Mouse (Mus musculus) erythroblast, embryonic 14.5 days (primary cell): Measurements from ENCODE around the gene Cebpz. TPM values are rescaled to one million over a fixed set of nuclear protein-coding genes. Genes with fewer than 3 reads are reported as not detected.

ENCODE experiments used
- H3K27me3 ChIP-seq: 2 replicates; pipeline ENCODE4 v1.6.1; 2012; ENCODE audit warnings: inconsistent platforms; ENCODE audit not compliant: control insufficient read depth
- H3K36me3 ChIP-seq: 2 replicates; pipeline ENCODE4 v1.6.1; 2012; ENCODE audit warnings: mild to moderate bottlenecking, inconsistent platforms; ENCODE audit not compliant: control insufficient read depth
- H3K4me1 ChIP-seq: 2 replicates; pipeline ENCODE4 v1.6.1; 2012; ENCODE audit warnings: inconsistent platforms; ENCODE audit not compliant: control insufficient read depth
- H3K4me3 ChIP-seq: replicated peaks from 2 replicates; pipeline ENCODE3; 2012; ENCODE audit warnings: moderate library complexity, mild to moderate bottlenecking, inconsistent platforms
- H3K9me3 ChIP-seq: 2 replicates; pipeline ENCODE4 v1.6.1; 2012; ENCODE audit warnings: low read length, inconsistent platforms, mixed read lengths; ENCODE audit not compliant: control insufficient read depth
- GATA1 ChIP-seq: IDR thresholded peaks from 2 replicates; pipeline ENCODE4 v1.6.1; 2012; ENCODE audit warnings: low read length, inconsistent platforms, mixed read lengths
- TAL1 ChIP-seq: IDR thresholded peaks from 3 replicates; pipeline ENCODE4 v1.6.1; 2012; ENCODE audit warnings: low read length, inconsistent platforms, mixed read lengths
- polyA plus RNA-seq: library from polyadenylated mRNA; stranded (reverse); fragments of >175 nt; gene quantifications from 2 replicates; pipeline ENCODE4 v1.2.3, GENCODE M21; 2012

The Cebpz gene
- polyA plus RNA-seq, 1 experiment: 0.85 TPM

GRCm38 (mm10) chr17:78912861-78913281 lies 24.0 kb downstream of the Cebpz start:
- Histone ChIP-seq H3K27me3 (no peaks in the 10 kb centered on the region), H3K36me3 (peaks cover 3% of the 10 kb centered on the region), H3K9me3 (no peaks in the 10 kb centered on the region), H3K4me3 (peak overlapping the region; percentile 22), H3K4me1 (peaks cover 23% of the 10 kb centered on the region)
- TF ChIP-seq TAL1 (no peak), GATA1 (no peak)

- no peaks in the 10 kb centered on the region for H3K27me3 ChIP-seq
- peaks cover 4% of the 10 kb centered on the region for H3K4me1 ChIP-seq
- TF ChIP-seq GATA1: no peak
- TF ChIP-seq TAL1: no peak
- no peaks in the 10 kb centered on the region for H3K9me3 ChIP-seq
- no peaks in the 10 kb centered on the region for H3K36me3 ChIP-seq
- no peak overlapping the region for H3K4me3 ChIP-seq
These were observed 27.5 kb downstream of the Cebpz start for GRCm38 (mm10) chr17:78909374-78909773.

DNA sequence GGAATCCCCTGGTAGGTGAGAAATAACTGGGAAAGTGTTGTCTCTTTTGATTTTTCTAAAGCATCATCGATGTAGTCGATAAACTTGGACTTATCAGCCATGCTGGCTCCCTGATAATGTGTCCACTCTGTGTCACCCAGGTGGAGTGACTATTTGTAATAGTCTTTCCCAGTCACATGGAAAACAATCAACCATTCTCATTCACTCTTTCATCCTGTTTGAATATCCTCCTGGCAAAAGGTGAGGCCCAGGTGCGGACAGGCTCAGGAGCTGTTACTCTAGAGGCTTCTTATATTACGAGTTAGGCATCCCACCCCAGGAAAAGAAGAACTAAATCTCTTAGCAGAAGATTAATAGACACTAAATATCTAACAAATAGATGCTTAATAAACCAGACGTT lies 30.0 kb downstream of the Cebpz start, which contains the start of gene Sult6b1:
Gene Sult6b1, minus strand, starts transcription at position 101 of the 400 bp plus-strand sequence.
- no peaks in the 10 kb centered on the region for H3K9me3 ChIP-seq
- no peak within 1 kb of the TSS for H3K4me3 ChIP-seq
- TF ChIP-seq GATA1 (no peak), TAL1 (no peak)
- no peaks in the 10 kb centered on the region for H3K36me3 ChIP-seq
- no peaks in the 10 kb centered on the region for H3K4me1 ChIP-seq
- H3K27me3 ChIP-seq: no peaks in the 10 kb centered on the region

GRCm38 (mm10) chr17:78903158-78903557 lies 33.7 kb downstream of the Cebpz start:
- Histone ChIP-seq H3K4me1 (no peaks in the 10 kb centered on the region), H3K4me3 (no peak overlapping the region), H3K36me3 (no peaks in the 10 kb centered on the region), H3K27me3 (no peaks in the 10 kb centered on the region), H3K9me3 (no peaks in the 10 kb centered on the region)
- no peak for TF ChIP-seq TAL1
- no peak for TF ChIP-seq GATA1

DNA sequence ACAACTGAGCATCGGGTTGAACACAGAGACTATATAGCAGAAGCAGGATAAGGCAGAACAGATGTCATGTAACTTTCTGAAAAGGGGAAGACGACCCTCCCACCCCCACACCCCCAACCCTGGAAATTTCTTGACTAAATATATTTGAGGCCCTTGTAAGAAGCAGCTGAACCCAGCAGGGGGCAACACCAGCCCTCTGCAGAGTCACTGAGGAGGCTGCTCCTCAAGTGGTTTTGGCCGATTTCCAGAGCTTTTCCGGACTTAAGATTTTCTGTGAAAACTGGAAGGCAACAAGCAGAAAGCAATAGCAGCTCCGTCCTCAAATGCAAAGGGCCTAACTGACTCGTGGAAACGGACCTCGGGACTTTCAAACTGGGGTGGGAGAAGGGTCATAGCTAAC lies 41.5 kb downstream of the Cebpz start:
- H3K36me3 ChIP-seq: no peaks in the 10 kb centered on the region
- no peak overlapping the region for H3K4me3 ChIP-seq
- H3K27me3 ChIP-seq: no peaks in the 10 kb centered on the region
- no peak for TF ChIP-seq GATA1
- TF ChIP-seq TAL1: no peak
- no peaks in the 10 kb centered on the region for H3K4me1 ChIP-seq
- H3K9me3 ChIP-seq: no peaks in the 10 kb centered on the region

- Histone ChIP-seq H3K36me3 (no peaks in the 10 kb centered on the region), H3K27me3 (no peaks in the 10 kb centered on the region), H3K4me1 (no peaks in the 10 kb centered on the region), H3K4me3 (no peak overlapping the region), H3K9me3 (no peaks in the 10 kb centered on the region)
- TF ChIP-seq TAL1 (no peak), GATA1 (no peak)
These were observed 41.9 kb downstream of the Cebpz start for GRCm38 (mm10) chr17:78894991-78895390.

GRCm38 (mm10) chr17:78891020-78891419 lies 45.8 kb downstream of the Cebpz start:
- no peak overlapping the region for H3K4me3 ChIP-seq
- no peaks in the 10 kb centered on the region for H3K4me1 ChIP-seq
- no peak for TF ChIP-seq GATA1
- TF ChIP-seq TAL1: no peak
- H3K27me3 ChIP-seq: no peaks in the 10 kb centered on the region
- H3K36me3 ChIP-seq: no peaks in the 10 kb centered on the region
- no peaks in the 10 kb centered on the region for H3K9me3 ChIP-seq

- H3K4me3 ChIP-seq: no peak overlapping the region
- no peaks in the 10 kb centered on the region for H3K36me3 ChIP-seq
- H3K27me3 ChIP-seq: no peaks in the 10 kb centered on the region
- peaks cover 3% of the 10 kb centered on the region for H3K9me3 ChIP-seq
- no peak for TF ChIP-seq GATA1
- TF ChIP-seq TAL1: no peak
- H3K4me1 ChIP-seq: no peaks in the 10 kb centered on the region; the same call in 1 of the 2 replicates
These were observed 47.7 kb downstream of the Cebpz start for GRCm38 (mm10) chr17:78889184-78889583.

DNA sequence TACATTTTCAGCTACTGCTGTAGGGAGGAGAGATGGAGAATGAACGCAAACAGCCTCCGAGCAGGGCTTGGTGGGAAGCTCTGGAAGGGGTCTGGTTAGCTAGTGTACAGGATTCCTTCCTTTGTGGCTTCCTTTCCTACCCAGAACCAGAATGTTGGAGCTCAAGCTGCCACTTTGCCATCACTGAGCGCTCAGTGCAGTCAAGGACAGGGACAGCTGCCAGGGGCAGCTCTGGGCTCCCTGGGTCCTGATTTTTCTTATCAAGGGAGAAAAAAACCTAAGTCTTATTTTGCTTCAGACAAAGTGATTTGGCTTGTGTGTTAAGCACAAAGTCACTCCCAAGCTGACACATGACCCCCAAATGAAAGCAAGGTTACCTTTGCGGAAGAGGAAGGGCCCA lies 48.3 kb downstream of the Cebpz start:
- H3K27me3 ChIP-seq: no peaks in the 10 kb centered on the region
- TF ChIP-seq GATA1: no peak
- no peak for TF ChIP-seq TAL1
- no peak overlapping the region for H3K4me3 ChIP-seq
- no peaks in the 10 kb centered on the region for H3K36me3 ChIP-seq
- H3K4me1 ChIP-seq: no peaks in the 10 kb centered on the region; the same call in 1 of the 2 replicates
- H3K9me3 ChIP-seq: peaks cover 3% of the 10 kb centered on the region

- Histone ChIP-seq H3K4me3 (no peak overlapping the region), H3K27me3 (no peaks in the 10 kb centered on the region), H3K4me1 (peaks cover 20% of the 10 kb centered on the region), H3K9me3 (peaks cover 3% of the 10 kb centered on the region), H3K36me3 (peaks cover 2% of the 10 kb centered on the region)
- no peak for TF ChIP-seq GATA1
- no peak for TF ChIP-seq TAL1
These were observed 51.4 kb downstream of the Cebpz start for GRCm38 (mm10) chr17:78885286-78886065.
